Mouse (Mus musculus): ENCODE results near the gene Gk5.

DNA sequence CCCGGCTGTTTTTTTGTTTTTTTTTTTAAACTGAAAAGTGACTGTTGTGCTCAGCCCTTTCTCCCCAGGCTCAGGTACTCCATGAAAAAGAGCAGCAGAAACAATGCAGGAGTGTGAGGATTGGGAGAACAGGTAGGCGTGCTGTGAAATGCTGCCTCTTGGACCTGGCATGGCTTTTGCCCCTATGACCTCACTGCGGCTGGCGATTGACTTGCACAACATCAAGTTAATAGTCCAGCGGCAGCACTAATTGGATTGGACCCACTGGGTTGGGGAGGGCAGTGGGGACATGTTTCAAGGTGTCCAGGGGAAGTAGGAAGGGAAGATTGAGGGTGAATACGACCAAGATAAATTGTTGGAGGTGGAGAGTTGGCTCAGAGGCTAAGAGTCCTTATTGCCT, 2.4 kb upstream of the Gk5 start:
- TF ChIP-seq CTCF (conservative IDR thresholded peaks at IDR 0.05; ENCODE audit: insufficient read depth, insufficient read length, low read depth, low read length) (no peak), POLR2A (IDR thresholded peaks at IDR 0.05; ENCODE audit: low read depth, low read length) (no peak)
